Mouse (Mus musculus) c-Kit-positive CD71-positive TER-119-negative erythroid progenitor cells, embryonic 14.5 days (primary cell): ENCODE measurements around the gene Pcca.

Experiments used
- DNase-seq: peaks from one replicate; pipeline ENCODE4 v3.0.0-alpha.2; 2013; ENCODE audit warnings: low read depth

Gene Pcca

DNA sequence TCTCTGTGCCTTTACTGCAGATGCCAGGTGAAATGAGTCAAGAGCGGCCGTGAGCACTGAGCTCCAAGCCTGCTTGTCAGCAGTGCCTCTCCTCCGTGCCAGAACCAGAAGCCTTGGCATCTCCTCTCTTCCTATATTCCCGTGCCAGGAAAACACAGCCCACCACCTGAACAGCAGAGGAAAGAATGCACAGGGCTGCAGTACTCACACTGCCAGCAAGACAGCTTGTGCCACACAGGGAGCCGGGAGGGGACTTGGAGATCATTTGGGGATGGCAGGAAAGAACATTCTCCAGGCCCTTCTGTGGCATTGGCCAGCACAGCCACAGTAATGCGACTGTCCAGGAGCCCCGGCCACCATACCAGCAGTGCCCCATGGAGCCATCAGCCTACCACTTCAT lies 351.8 kb downstream of the Pcca start:
- DNase-seq, result no peak

DNA sequence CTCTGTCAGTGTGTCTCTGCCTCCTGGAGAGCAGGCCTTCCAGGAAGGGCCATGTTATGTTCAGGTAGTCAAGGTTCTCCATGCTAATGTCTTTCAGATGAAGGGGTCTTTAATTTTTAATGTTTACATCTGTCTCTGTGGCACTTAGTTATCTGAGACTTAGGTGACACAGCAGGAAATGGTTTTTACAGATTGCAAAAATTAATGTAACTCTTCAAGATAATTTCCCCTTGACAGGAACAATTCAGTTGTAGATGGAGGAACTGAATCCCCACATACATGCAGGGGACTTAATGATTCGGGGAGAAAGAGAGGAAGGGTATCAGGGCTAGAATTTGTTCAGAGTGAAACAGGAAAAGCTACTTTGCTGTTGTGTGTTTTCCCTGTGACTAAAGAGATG lies 353.2 kb downstream of the Pcca start:
- no peak for DNase-seq

DNA sequence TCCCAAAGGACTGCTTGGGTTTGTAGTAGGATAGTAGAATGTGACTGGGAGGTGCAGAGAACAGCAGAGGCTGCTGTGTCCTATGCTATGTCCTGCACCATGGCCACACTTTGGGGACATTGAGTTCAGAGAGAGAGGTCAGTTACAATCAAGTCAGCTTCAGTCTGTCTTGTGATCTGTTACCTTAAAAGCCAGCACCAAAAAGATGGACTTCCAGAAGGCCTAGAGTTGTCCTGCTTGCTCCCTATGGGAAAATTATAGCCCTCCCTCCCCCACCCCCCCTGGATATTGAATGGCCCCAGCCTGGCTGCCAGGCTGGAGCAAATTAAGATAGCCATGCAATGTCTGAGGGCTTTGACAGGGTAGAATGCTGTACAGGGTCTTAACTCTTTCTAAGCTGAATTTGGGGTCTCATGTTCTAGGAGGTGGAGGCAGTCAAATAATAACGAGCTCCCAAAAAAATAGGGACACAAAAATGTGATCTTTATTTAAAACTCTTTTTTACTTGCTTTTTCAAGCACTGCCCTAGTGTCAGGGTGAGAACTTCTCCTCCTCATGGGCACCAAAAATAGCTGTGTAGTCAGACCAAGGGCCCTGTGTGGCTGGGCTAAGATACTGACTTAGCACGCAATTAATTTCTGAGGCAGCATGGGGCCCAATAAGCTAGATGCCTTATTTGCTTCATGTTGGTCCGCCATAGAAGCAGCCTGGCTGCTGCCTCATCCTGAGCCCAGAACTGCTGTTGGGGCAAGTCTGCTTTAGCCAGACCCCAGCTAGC lies 353.8 kb downstream of the Pcca start:
- no peak for DNase-seq

DNA sequence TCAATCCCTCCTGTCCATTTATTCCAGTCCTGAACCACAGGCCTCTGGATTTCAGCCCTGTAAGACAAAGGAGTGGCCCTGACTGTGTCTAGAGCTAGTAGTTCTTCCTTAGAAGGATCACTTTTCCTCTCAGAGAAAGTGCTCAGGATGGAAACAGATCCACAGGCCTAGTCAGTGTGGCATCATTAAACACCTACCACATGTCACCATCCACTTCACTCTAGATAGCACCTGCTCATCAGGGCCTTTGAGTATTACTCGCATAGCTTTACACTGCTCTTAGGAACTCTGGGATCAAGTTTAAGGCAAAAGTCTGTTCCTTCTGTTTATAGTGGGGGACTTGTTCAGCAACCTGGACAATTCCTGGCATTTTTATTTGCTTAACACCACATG lies 354.4 kb downstream of the Pcca start:
- DNase-seq, result no peak

DNA sequence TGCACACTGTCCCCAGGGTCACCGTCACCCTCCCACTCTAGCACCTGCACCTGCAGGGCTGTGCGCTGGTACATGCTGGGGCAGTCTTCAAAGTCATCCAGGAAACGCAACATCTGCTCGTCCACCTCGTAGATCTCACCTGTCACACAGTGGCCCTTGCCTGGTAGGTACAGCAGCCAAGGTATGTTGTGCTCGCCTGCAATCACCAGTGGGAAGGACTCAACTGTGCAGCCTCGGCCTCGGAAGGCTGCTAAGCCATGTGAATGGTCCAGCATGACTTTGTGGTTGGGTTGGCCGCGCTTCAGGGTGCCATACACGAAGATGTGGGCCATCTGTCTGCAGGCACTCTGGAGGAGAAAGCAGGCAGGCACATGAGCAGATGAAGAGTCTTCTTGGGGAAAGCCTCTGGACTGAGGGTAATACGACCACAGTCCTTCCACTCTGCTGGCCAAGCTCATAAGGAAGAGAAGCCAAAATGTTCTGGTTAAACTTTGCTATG lies 357.4 kb downstream of the Pcca start:
- DNase-seq, result no peak

DNA sequence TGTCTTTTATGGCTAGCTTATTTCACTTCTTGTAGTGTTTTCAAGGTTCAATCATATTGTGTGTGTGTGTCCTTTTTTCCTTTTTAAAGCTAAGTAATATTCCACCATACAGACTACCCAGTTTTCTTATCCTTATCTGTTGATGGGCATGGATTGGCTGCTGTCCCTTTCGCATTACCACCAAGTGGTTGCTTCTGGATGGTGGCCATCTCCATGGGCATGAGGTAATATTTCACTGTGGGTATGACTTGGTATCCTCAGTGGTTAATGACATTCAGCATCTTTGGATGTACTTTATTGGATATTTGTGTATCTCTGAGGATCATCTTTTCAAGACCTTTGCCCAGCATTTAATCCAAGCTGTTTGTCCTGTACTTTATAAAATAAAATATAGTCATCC lies 362.0 kb downstream of the Pcca start:
- no peak for DNase-seq

DNA sequence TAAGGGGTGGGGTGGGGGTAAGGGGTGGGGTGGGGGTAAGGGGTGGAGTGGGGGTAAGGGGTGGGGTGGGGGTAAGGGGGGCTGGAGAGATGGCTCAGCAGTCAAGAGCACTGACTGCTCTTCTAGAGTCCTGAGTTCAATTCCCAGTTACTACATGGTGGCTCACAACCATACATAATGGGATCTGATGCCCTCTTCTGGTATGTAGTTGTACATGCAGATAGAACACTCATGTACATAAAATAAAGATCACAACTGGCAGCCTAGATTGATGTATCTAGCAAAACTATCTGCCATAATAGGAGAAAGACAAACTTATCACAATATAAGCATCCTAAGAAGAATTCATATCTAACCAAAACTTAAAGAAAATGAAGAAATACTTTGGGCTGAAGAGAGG lies 364.4 kb downstream of the Pcca start:
- DNase-seq, result no peak

DNA sequence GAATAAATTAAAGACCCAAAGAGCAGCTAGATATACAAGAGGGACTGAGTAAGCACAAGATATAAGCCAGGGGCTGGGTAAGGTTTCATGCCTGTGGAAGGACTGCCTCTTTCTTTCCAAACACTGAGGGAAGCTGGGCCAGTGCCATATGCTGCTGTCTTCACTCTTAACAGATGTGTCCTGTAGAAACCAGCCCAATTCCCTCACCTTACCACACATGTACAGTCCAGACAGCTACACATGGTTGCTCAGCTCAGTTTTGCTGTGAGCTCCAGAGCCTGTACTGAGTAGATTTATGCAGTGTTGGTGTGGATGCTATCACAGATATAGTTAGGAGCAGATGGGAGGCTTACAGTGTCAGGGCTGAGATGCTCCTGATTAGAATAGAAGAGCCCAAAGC lies 366.6 kb downstream of the Pcca start:
- DNase-seq, result no peak

DNA sequence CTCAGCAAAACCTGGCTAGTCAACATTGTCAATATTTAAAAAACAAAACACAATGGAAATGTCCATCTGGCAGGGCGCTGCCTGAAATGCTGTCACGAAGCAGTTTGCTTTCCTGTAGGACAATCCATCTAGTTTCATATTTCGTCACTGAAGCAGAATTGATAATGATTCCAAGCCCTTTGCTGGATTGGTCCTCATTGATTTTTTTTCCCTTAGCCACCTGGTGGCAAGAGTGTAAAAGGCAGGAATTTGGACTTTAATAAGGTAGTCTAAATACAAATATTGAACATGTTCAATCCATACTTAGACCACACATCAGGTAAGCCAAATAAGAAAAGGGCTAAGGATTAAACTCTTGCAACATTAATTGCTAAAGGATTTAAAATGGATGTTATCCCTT lies 367.1 kb downstream of the Pcca start:
- DNase-seq, result no peak

DNA sequence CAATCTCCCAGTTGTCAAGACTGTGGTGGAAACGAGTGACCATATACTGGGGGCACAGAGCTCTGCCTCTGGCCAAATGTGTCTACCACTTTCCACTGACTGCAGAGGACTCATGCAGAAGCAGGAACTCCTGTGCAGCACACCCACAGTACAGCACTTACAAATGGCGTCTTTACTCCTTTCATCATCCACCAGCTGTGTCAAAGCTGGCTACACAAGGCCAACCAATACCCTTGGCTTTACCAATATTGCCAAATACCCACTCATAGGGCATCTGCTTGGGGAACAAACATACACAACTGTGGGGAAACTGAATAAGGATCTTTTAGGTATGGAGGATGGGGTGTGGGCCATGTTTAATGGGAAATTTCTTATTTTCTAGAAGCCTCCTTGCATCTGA lies 367.6 kb downstream of the Pcca start:
- no peak for DNase-seq

DNA sequence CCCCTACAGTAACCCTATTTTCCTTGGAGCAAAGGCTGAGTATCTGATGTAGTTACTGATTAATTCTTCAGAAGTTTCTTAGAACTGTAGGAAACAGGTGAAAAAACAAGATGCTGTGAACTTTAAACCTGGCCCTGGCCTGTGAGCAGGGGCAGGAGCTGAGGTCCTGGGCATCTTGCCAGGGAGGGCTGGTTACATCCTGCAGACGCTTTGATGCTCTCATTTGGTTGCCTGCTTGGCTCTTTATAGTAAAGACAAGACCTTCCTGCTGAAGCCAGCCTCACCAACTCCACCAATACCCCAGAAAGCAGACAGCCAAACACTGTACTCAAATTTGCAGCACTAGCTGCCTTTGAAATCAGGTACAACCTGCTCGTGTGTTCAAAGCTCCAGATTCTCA lies 368.0 kb downstream of the Pcca start:
- DNase-seq, result no peak

DNA sequence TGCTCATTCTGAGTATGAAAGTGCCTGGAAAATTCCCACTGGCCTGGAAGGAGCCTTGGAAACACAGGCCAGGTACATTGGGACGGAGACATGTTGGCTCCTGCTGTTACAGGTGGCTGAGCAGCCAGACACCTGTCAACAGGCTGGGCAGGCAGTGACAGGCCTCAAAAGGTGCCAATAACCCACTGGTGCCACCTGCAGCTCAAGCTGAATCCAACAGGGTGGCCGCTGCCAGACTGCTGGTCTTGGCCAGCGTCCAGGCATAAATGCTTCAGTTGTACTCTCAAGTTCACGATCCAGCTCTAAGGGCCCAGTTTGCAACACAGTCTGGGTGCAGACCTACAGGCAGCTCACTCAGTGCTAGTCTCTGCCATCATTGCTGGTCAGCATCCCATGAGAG lies 368.8 kb downstream of the Pcca start:
- no peak for DNase-seq

DNA sequence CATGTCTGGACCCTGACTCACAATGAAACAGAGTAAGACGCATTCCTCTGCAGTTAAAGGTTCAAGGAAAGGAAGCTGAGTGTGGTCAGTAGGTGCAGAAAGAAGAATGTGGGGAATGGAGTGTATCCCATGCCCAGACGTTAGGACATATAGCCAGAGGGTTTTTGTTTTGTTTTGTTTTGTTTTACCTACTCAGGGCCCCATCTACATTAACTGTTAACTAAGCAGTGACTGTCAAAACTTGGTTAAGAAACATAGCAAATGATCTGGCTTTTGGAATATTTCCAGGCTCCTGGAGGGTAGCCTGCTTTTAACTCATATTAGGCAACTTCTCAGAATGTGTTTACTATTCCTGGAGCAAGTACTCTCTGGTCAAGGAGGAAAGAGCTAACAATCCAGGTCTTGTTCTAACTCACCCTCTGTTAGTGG lies 369.8 kb downstream of the Pcca start:
- no peak for DNase-seq

DNA sequence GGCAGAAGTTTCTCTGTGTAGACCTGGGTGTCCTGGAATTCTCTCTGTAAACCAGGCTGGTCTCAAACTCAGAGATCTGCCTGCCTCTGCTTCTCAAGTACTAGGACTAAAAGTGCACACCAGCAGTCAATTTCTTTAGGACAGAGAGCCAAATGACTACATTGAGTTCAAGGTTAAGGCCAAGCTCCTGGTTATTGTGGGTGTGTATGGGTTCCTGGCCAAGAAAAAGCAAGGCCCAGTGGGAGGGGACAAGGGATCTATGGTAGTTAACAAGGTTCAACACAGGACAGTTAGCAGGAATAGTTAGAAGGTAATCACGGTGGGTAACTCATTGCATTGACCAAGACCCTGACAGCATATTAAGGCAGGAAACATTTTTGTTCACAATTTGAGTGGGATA lies 370.9 kb downstream of the Pcca start:
- no peak for DNase-seq

DNA sequence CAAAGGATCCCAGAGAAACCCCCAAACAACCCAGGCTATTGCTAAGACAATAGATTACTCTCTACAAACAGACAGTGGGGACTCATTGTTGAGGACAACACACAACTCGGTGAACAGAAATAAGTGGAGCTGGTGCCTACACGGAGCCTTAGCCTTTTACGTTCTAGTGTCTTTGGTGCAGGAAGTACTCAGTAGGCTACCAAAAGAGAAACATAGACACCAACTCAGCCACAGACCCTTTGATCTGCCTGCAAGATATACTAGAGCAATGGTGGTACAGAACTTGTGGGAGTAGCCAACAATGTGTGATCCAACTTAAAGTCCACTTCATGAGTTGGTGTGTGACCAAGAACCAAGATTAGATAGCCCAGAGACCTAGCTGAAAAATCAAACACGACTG lies 374.0 kb downstream of the Pcca start:
- no peak for DNase-seq

DNA sequence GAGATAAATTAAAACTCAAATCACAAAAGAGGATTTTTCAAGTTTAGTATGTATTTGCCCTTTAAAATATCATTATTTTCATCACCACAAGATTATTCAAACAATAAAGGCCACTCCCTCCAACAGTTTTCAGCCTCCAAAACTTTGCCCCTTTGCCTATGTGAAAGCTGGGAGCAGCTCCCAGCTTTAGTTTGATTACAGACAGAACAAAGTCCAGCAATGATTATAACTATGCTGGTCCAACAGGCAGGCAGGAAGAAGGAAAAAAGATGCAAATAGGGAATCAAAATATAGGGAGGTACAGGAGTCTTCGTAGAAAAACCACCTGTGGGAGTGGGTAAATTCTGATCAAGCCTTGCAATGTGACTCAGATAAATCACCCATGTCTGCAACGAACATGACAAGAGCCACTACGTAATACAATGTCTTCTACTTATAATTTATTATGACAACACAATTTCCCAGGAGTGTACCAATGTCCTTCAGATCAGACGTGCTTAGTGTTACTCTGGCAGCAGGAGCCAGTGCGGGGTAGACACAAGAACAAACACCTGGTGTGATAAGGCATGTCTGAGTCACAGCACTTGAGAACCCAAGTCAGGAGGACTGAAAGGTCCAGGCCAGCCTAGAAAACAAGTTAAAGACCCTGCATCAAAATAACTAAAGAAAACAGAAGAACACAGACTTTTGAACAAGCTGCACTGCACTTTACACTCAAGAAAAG lies 375.4 kb downstream of the Pcca start:
- no peak for DNase-seq

DNA sequence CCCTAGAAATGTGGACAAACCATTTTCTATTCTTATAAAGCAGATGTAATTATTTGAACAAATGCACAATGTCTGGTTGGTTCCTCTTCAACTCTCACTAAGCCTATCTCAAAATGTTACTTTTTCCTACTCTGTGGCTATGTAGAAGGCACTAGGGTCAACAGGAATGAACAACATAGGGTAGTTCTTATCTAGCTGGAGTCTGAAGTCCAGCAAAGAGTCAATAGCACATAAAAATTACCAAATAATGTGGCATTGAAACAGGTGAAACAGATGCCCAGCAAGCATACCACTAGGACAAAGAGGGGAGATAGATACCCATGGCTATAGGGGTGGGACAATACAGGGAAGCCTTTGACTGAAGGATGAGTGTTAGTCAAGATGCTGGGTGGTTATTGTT lies 377.1 kb downstream of the Pcca start:
- DNase-seq, result no peak

DNA sequence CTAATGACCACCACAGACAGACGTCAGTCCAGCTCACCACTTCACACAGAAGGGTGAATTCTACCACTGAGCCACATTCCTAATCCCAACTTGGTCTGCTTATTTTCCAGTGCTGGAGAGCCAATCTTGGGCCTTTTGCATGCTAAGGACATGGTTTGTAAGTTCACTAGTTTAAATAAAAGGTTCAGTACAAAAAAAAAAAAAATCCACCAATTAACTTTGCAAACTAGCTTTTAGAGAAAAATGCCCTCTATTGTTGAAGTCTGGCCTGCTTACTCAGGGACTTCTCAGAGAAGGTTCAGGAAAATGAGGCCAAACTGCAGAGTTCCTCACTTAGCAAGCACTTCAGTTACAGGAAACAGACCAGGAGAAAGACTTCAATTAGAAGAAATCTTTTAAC lies 378.0 kb downstream of the Pcca start:
- DNase-seq, result no peak

DNA sequence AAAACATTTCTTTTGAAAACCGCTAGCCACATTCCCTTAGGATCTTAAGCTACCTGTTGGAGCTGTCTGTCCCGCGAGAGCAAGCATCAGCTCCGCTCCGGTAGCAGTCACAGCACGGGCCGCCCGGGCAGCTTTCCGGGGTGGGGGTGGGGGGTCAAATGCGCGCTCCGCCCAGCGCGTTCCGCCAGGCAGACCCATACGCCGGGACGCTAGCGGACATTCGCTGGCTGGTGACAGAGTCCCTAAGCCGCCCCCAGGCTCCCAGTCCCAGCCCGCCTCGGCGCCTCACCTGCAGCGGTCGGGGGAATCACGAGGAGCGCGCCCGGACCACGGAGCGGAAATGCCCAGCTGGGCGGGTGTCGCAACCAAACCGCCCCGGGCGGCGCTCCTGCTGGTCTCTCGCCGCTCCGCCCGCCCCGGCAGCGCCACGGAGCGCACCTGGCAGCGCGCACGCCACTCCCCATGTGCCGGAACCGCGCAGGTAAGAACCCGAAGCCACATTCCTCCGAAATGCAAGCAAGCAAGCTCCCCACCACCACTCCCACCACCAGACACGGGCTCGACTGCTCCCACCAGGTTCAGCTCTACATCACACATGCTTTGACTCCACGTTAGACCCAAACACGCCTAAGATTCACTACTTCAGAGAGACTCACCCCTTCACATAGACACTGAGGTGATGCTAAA lies 378.8 kb downstream of the Pcca start:
- peak; percentile 38 for DNase-seq

DNA sequence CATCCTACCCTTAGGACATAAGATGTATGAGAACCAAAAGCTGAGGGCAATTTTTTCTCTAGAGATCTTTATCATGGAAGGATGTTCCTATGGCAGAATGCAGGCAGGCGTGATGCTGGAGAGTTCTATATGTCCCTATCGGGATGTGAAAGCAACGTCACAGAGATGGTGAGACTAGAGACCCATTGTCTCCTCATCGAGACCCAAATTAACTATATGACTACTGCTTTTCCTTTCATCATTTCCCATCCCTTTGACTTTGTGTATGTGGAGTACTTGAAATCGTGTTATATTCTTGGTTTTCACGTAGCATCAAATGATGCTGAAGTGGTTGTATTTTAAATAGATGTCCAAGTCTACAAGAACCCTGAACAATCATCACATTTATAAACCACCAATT lies 379.5 kb downstream of the Pcca start, which contains the start of gene Ggact:
Ggact (minus strand) TSS at position 101 of the 400 bp plus-strand sequence.
- no peak for DNase-seq

DNA sequence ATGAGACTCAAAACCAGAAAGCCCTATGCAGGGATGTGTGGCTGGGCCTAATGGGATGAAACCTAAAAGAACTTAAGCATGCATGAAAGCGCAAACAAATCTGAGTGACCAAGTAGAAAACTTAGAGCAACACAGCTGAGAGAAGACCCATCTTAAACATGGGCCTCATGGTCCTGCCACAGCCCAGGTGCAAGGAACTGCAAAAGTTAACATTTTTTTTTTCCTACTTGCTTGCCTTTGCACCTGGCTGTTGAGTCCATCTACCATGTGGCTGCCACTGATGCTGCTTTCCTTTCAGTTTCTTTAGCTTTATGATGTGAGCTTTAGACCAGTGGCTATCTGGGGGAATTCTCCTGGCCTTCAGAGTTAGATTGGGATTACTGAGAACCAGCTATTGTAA lies 383.6 kb downstream of the Pcca start:
- DNase-seq, result no peak

DNA sequence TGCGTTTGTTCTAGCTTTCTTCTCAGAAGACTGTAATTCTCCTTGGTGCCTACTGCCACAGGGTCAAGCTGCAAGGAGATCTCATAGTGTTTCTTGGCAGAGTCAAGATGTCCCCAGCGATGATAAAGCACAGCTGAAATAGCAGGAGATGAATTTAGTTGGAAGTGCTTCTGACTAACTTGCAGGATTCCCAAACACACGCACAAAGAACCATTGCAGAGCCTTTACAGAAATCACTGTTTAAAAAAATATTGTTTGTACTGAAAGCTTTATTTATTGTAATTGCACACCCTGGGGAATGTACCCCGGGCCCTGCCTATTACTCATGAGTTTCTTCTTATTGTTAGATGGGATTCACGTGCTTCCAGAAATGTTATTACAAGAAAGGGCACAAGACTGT lies 385.9 kb downstream of the Pcca start:
- DNase-seq, result no peak

DNA sequence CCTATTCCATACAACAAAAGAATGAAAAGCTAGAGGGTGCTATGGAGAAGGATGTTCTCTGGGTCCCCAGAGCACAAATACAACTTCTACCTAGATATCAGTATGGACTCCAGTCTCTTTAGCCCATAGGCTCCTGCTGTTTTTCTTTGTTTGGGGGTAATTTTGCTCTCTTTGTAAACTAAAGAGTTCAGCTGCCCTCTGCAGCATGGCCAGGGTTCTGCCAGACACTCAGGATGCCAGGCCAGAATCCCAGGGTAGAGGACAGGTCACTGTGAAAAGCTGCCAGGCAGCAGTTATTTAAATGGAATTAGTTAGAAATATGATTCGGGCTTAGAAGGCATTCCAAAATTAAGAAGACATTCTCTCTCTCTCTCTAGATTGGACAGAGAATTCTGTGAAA lies 402.3 kb downstream of the Pcca start:
- DNase-seq, result no peak
